Mouse (Mus musculus) left cerebral cortex, adult 9 months (tissue): ENCODE measurements at regions not wholly inside any gene's neighbourhood (a gene's known extent, or its start where the extent isn't known, plus 50 kb on each side); places are given as distances from the start of the nearest gene placed in this dataset.
A peak's percentile ranks its signal among the peaks of the same experiment; 100 is the strongest.
"Not testable (repeated sequence)": the region's sequence is repeated elsewhere in the genome, so short reads cannot be mapped to it uniquely, and the experiment has no call there.

Experiments
- DNase-seq, 2 experiments: peaks; one replicate each; pipeline ENCODE4 v3.0.0; 2022; ENCODE audit warnings: low spot score in 2 of 2

DNA sequence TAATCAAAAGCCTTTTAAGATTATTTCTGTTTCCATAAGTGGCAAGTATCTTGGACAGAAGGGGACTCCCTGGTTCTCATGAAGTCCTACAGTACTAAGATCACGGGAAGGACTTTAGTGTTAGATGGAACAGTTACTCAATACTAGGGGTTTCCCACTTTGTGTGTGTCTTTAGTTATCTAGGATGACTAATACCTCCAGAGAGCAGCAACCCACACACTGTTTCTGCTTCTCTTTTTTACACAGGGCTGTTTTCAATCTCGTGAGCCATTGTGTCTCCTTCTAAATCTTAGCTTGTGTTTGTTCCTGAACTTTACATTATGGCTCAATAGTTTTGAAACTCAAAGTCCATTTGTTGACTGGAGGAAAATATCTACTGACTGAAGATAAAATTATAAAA, 496.5 kb upstream of the Impg1 start:
- no peak for DNase-seq

DNA sequence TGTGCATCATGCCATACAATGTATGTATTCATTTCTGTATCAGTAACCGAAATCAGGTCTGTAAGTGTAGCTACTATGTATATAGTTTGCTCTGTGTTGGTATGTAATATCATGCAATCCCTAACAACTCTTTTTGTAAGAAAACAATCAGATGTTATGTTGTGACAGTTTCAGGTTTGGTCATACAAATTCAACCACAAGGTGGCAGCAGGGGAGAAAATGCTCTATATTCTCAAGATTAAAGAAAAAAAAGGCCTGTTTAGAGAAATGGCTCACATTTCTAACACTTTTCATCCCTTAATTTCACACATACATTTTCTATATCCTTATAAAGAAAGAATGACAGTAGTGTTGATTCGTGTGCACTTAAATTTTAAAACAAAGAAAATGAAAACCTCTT, 477.7 kb upstream of the Impg1 start:
- DNase-seq = peak in 1 of 2 experiments; percentile 36

DNA sequence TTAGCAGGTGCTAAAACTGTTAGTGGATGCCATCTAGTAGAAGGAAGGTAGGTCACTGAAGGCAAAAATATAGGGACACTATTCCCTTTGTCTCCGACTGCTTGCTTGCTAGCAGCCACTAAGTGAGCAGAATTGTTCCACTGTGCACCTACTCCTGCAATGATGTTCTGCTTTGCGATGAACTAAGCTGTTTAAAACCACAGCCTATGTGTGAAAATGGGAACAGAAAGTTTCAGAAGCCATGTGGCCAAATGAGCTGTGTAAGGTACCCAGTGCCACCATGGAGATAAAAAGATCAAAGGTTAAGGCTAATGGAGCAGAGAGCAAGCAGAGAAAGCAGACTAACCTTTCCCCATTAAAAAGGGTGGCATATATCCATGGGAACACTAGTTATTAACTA, 476.1 kb upstream of the Impg1 start:
- DNase-seq = no peak

DNA sequence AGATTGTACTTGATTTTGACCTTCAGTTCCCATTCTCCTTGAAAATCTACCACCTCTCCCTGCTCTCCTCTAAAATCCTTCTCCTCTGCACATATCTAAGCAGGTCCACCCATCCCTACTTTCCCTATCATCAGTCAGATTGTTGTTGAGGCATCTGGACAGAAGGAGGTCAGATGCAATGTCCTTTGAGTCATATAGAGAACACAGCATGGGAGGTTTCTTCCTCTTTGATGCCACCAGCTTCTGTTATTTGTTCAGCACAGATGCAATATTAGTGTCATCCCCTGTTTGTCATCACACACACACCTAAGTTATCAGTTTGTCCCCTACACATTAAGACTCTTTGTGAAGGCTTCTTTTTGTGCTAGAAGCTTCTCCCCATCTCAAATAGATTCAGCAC, 473.0 kb upstream of the Impg1 start:
- DNase-seq = no peak

DNA sequence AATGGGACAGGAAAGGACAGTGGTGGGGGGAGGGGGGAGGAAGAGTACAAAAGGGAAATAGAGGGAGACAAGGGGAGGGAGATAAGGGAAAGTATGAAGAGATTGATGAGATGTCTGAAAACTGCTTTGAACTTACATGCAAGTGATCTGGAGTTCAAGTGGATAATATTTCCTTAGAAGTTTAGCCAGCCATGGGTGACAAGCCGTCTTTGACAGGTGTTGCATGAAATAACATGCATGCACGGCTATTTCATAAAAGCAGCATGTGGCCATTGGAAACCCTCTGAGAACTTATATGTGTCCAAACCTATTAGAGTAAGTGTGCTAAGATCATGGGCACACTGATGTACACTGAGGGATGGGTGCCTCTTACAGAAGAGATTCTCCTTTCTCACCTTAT, 465.3 kb upstream of the Impg1 start:
- no peak for DNase-seq

DNA sequence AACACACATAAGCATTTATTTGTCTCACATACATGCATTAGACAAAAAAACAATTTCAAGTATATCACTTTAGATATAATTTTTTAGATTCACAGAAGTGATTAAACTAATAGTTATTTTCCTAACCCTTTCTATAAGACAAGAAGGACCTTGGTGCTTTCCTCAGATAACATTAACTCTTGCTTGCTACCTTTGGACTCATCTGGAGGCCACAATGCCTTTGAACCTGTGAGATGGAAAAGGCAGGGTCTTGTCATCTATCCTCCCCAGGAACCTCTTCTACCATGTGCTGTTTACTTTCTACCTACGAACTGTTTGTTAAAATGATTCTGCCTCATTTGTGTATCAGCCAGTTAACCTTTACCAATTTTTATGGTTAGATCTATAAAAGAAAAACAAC, 455.0 kb upstream of the Impg1 start:
- no peak for DNase-seq

DNA sequence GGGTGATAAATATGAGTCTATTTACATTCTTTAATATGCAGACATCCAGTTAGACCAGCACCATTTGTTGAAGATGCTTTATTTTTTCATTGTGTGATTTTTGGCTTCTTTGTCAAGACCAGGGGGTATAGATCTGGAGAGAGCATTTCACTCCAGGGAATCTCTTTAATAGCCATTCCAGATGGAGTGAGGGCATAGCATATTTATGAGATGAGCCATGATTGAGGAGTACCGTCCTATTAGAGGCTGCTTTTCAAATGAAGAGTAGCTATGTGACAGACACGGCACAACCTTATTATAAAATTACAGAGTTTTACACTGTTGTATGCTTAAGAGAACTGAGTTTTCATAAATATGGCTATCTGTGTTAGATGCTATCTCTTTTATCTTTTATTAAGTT, 448.6 kb upstream of the Impg1 start:
- no peak for DNase-seq

DNA sequence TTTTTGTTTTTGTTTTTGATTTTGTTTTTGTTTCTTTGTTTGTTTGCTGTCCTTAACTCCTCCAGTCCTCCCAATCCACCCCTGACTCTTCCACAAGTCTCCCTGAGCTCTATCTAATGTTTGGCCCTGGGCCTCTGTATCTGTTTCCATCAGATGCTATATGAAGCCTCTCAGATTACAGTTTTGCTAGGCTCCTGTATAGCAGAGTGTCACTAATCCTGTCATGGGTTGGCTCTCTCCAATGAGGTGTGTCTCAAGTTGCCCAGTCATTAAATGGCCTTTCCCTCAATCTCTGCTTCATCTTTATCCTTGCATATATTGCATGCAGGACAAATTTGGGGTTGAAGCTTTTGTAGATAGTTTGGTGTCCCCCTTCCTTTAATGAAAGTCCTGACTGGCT, 446.9 kb upstream of the Impg1 start:
- no peak for DNase-seq

DNA sequence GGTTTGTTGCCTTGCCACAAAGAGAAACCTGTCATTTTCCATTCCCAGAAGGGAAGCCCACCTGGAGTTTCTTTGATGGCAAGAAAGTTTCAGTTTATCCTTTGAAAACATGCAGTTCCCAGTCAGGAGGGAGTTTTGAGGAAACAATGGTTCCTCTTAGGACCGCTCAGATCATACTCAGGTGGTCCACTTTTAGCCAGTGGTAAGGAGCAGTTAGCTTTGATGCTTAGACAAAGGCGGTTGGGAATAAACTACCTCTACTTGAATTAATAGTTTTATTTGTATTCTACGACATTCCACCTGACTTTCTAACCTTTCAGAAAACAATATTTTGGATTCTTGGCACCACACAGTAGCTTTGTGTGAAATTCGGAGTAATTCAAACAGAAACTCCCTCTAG, 401.5 kb upstream of the Impg1 start:
- no peak for DNase-seq

DNA sequence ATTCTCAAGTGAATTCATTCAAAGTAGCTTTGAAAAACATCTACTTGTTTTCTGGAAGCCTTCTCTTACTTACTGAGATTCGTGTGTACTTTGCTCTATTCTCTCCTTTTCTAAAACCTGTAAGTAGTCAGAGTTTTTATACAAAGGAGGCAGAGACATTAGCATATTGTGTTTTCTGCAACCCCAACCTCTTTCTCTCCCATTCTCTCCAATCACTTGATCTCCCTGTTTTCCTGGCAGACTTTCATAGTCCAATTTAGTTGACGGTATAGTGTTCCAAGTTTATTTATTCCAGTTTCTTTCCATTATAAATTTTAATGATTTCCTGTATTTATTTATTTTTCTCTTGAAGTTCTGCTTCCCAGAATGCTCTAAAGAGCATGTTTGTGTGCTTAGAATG, 393.7 kb upstream of the Impg1 start:
- DNase-seq = no peak

DNA sequence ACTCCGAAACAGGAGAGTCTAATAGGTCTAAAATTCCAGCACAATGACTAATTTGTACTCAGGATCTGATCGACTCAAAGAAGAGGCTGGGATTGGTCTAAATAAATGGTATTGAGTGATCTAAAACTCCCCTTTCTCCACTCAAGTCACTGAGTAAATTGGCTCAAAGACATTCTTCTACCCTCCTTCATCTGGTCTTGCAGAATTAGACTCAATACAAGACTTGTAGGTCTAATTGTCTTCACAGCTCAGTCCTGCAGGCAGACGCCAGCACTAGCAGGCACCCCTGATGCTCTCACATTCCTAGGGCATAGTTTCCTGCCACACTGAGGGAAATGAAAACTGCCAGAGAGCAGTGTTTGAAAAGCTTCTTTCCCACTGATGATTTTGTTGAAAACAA, 382.9 kb upstream of the Impg1 start:
- no peak for DNase-seq

DNA sequence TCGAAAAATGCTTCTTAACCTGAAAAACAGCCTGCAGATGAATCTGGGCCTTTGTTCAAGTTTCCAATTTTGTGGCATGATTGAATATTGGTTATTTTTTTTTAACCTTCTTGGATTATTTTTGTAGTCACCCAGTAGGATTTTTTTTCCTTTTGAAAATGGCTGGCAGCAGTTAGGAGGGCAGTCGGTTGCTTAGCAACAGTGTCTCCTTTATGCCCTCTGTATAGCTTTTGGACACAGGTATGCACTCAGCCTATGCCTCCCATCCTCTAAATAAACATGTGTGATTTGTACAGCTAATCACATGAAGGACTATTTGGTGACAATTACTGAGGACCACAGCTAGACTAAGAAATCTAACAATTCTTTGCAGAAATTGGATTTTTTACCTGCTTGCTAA, 367.5 kb upstream of the Impg1 start:
- no peak for DNase-seq

DNA sequence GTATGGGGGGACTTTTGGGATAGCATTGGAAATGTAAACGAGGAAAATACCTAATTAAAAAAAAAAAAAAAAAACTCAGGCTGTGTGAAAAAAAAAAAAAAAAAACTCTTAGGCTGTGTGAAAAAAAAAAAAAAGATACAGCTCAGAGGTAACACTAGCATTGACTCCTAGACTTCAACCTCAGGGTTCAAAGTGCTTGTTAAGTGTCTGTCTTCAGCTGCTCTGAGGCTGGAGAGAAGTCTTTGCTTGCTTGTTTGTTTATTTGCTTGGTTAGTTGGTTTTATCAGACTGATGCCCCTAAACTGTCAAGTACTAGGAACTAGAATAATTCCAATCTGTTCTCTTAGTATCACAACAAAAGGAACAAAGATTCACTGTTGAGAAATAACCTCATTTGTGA, 360.1 kb upstream of the Impg1 start:
- no peak for DNase-seq

DNA sequence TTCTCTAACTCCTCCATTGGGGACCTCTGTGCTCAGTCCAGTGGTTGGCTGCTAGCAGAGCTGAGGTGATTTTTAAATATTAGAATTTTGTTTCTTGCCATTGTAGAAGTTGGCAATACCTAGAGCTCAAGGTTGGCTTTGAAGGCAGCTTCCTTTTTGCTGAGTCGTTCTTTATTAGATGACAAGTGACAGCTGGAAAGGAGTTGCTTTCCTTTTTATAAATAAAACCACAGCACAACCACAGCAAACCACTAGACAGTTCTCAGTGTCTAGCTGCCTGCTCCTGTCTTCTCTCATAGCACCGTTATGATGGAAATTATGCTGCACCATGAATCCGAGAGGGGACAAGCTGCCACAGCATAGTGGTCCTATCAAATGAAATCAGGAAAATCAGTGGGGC, 354.8 kb upstream of the Impg1 start:
- no peak for DNase-seq

DNA sequence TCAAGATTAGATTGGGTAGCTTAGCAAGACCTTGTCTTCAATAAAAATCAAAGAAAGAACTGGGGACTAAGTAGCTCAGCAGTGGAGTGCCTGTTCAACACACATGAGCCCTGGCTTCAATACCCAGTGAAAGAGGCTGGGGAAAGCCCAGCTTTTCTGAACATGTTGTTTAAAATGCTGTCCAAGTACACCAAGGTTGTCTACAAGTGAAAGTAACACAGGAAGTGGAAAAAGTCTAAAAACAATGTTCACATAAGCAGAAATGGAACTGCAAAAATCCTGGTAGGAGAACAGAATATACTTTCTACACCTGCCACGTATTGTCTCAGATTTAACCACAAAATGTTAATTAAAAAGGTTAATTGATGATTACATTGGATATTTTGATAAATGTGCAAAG, 353.8 kb upstream of the Impg1 start:
- no peak for DNase-seq

DNA sequence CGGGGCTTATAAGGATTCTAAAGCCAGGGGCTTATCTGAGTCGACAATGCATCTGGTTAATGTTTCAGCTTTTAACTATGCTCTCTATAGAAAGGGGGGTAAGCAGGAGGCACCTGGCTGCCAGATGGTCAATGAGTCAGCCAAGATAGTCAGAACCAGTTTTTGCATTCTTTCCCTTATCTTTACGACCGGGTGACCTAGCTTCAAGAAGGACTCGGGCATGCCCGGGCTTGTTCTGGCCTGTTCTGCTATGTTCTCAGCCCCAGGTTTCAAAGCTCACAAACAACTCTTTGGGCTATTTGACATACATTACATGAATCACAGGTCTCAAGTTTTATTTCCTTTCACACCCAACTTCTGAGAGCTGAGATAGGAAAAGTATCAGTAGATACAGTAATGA, 348.6 kb upstream of the Impg1 start:
- not testable (repeated sequence) for DNase-seq

DNA sequence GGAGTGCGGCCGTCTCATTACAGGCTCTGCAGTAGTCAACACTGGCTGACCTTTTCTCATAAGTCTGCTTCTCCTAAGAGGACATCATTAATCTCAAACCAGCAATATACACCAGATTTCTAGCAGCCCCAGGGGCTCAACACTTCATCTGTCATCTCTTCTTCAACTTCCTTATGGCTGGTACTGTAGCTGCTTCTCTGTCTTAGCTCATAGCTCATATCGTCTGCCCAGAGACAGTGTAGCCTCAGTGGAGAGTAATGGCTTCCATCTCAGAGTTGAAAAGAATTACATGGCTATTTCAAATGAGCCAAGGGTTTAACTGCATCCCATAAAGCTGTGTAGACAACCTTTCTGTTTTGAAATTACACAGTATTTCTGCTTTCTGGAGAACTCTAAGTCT, 326.2 kb upstream of the Impg1 start:
- DNase-seq = no peak

DNA sequence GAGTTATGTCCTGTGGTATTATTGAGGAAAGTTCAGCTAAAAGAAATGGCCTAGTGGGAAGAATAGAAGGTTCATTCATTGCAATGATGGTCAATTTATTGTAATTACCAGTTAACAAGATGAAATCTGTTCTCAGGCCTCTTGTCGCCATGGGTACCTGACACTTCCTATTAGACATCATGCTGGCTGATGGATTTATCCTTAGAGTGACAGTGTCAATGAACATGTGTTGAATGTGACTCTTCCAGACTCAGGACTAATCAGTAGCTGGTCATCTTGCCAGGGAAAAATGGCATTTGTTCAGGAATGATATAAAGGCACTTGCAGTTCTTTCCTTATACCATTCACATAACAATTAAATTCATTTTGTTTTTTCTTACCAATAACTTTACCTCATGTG, 309.3 kb upstream of the Impg1 start:
- DNase-seq = no peak

DNA sequence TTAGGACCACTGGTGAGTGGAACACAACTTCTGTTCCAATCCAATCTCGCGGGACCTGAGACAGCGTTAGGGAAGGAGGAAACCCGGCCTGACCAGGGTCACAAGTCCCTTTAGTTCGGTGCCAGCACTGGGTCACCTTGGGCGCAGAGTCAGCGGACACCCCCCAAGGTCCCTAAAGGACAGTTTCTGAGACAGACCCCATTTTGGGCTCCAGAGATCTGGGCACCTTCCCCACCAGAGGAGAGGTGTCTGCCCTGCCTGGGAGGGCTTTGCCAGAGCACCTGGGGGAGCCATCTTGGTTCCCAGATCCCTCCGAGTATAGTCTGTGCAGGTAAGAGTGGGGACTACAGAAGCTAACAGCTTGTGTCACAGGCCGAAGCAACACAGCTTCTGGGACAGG, 270.5 kb upstream of the Impg1 start:
- not testable (repeated sequence) for DNase-seq

DNA sequence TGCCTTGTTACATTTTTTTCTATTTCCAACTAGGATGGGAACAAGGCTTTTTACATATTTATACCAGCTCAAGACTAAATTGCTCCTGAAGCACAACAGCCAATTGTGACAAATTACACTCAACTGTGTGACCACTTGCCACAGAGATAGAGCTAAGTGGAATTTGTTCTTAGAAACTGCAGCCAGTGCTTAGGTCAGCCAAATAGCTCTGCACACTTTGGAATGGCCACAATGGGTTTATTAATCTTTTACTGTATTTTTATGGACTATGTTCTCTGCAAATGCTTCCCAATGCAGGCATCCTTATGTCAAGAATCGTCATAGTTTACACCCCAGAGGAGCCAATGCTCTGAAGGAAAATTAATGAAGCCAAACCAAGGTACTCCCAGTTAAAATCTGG, 267.7 kb upstream of the Impg1 start:
- no peak for DNase-seq

DNA sequence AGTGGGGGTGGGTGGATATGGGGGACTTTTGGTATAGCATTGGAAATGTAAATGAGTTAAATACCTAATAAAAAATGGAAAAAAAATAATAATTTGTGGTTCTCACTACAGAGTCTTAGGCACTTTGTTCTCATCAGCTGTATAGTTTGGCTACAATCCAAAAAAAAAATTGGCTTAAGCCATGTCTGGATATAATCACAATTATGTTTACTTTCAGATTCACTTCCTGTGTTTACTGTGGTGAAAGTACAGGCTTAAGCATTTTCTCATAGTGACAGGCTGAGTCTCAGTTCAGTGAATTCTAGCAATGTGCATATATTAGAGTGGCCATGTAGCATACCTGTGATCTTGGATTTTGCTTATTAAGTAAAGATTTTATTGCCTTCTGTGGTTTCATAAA, 258.4 kb upstream of the Impg1 start:
- DNase-seq = no peak

DNA sequence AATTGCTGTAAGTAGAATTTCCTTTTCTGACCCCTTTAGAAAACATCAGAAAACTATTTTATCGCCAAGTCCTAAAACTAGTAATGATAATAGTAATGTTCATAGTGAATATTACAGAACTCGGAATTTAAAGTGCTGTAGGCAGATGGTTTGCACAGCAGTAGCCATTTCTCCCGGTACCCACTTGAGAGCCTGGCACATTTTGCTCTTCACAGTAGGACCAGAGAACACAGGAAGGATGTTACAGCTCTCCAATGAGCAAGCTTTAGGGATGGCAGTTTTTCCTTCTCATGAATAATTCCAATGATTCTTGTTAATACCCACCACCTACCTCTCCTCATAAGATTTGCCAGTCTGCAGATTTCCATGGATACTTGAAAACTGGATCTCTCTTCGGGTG, 253.2 kb upstream of the Impg1 start:
- no peak for DNase-seq

DNA sequence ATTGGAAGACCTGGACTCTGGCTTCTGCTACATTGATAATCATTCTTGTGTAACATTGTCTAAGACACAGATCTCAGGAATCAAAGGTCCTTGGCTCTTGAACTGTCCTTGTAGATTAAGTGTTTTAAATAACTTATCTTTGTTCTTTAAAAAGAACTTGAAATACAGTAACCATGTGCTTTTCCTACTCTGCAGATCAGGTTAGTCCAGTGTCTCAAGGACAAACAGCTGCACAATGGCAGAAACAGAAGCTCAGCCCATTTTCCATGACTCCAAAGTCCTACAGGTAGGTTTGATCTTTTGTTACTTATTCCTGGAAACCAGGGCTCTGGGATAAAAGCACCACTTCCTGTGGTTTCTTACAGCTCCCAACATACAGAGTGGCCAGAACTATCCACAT, 244.5 kb upstream of the Impg1 start:
- DNase-seq = no peak

DNA sequence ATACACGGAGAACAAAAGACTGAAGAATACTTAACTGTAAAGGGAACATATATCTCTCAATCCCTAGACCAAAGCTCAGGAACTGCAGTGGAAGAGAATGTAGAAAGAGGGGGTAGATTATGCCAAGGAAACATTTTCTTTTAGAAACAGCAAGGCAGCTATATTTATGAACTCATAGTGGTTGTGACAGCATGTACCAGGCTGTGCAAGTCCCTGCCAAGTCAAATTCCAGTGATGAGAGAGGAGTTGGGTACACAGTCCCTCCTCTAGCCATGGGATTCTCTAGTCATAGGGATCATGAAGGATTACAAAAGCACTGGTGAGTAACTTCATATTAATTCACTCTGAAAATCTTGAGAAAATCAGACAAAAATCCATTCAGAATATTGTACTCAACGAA, 240.0 kb upstream of the Impg1 start:
- DNase-seq = no peak

DNA sequence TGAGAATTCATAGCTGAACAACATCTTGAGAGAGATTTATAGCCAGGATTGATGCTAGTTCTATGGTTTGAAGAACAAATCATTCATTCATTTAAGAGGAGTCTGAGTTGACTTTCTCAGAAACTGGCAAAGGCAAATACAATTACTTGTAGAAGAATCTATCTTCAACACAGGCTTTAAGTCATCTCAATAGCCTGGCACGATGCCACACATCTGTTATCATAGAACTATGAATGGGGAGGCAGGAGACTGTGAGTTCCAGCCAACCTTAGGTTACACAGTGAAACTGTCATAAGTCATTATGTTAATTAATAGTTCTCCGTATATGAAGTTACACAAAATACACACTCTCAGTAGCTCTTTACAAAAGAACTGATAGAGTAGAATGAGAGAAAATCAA, 231.9 kb upstream of the Impg1 start:
- DNase-seq = no peak
